9 mouse cellular contexts compared by ENCODE assay signal in the genomic region with DNA sequence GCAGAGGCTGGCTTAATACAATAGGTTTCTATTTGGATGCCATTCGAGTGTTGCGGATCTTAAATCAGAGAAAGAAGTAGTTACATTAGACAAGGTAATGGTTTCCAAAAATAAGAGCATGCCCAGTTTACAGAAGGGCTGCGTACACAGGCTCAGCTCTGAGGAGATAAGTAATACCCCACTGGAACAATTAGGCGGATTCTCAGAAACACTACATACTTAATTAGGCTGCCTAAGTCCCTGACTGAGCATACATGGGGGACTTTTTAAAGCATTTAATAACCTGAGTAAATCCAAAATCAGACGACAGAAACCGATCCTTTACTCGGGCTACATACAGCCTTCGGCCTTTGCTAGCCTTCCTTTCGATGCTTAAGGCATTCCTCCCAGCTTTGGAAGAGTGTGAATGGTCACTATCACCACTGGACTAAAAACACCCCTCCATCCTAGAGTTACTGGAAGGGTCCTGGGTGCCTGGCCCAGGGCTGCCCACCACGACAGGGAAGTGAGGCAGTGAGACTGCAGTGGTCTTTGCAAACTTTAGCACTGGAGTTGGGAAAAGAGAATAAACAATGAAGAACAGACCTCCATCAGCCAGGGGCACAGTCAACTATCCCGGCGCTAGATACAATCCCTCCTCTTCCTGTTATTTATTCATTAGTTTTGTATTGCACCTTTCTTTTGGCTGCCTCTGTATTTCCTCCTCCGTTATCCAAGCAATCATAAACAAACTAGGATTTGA. TPM values are rescaled to one million over a fixed set of nuclear protein-coding genes. Genes with fewer than 3 reads are reported as not detected.
DNase-seq lines count a peak whose midpoint lies in the region; ATAC-seq and TF ChIP-seq lines count a peak whose summit lies in the region.
"Had no signal": no experiment of that assay in that cellular context is flagged by ENCODE, and none has a peak within 500 bp of the region (broad histone marks: within the 10 kb centered on the region; RNA-seq: fewer than 3 reads in every experiment).

No protein-coding gene starts in this region.

- peak; percentile 5 for DNase-seq in kidney, postnatal 0 days (ENCODE audit: low spot score)
- DNase-seq in kidney, adult 8-10 months = no peak
- no peak for DNase-seq in limb, embryonic 10.5 days (ENCODE audit: low spot score)
- peak; percentile 26 for DNase-seq in retina, embryonic 14.5 days (ENCODE audit: low spot score)
- no peak for DNase-seq in right cerebral cortex, adult 18-20 months
- DNase-seq in urinary bladder, adult 2 months (ENCODE audit: low spot score) = no peak
- DNase-seq in left cerebral cortex, postnatal 14 days (ENCODE audit: low spot score in 2 of 2) = no peak
- DNase-seq: thymus, postnatal 4 days had no signal

- H3K4me3 ChIP-seq in kidney, postnatal 0 days (replicated peaks; ENCODE audit: low read depth, low read length) = peak overlapping the region; percentile 77
- H3K4me3 ChIP-seq in forebrain, embryonic 13.5 days = peak overlapping the region; percentile 87
- peak overlapping the region; percentile 76 for H3K4me3 ChIP-seq in limb, embryonic 10.5 days

- H3K36me3 ChIP-seq in kidney, postnatal 0 days (ENCODE audit: insufficient read depth, low read length) = no peaks in the 10 kb centered on the region
- no peaks in the 10 kb centered on the region for H3K36me3 ChIP-seq in forebrain, embryonic 13.5 days (ENCODE audit: poor library complexity, severe bottlenecking)
- H3K36me3 ChIP-seq in limb, embryonic 10.5 days = no peaks in the 10 kb centered on the region

- no peaks in the 10 kb centered on the region for H3K27me3 ChIP-seq in kidney, postnatal 0 days (ENCODE audit: insufficient read depth, low read length)
- no peaks in the 10 kb centered on the region for H3K27me3 ChIP-seq in forebrain, embryonic 13.5 days
- H3K27me3 ChIP-seq in limb, embryonic 10.5 days (ENCODE audit: low read depth, poor library complexity, severe bottlenecking) = peaks cover 49% of the 10 kb centered on the region

- 29% methylated on average over 13 of the region's 13 CpGs for WGBS in kidney, postnatal 0 days
- 2% methylated on average over 13 of the region's 13 CpGs for WGBS in forebrain, embryonic 13.5 days
- 52% methylated on average over 13 of the region's 13 CpGs for WGBS in limb, embryonic 10.5 days

- peak overlapping the region; percentile 86 for H3K9ac ChIP-seq in kidney, postnatal 0 days (ENCODE audit: low read depth, low read length)
- peak overlapping the region; percentile 98 for H3K9ac ChIP-seq in forebrain, embryonic 13.5 days

- H3K27ac ChIP-seq in kidney, postnatal 0 days = no peak overlapping the region
- peak overlapping the region; percentile 98 for H3K27ac ChIP-seq in forebrain, embryonic 13.5 days
- H3K27ac ChIP-seq in limb, embryonic 10.5 days = no peak overlapping the region

- ATAC-seq in kidney, postnatal 0 days (replicated peaks; ENCODE audit: low FRiP score, low read depth) = no peak
- no peak for ATAC-seq in forebrain, embryonic 13.5 days

- 0 out of 2 replicates have a peak, but pooled peaks cover 3% of the 10 kb centered on the region for H3K4me1 ChIP-seq in kidney, postnatal 0 days (replicated peaks; ENCODE audit: insufficient read depth, low read length)
- H3K4me1 ChIP-seq in forebrain, embryonic 13.5 days = peaks cover 43% of the 10 kb centered on the region
- H3K4me1 ChIP-seq in limb, embryonic 10.5 days = peaks cover 26% of the 10 kb centered on the region

- TF ChIP-seq CTCF in kidney, postnatal 0 days (IDR thresholded peaks at IDR 0.05; ENCODE audit: low read depth) = no peak

- intact Hi-C loops in left cerebral cortex, postnatal 14 days (cut with DNase I) = loop anchor here (2.0 to 10.0 kb wide), 3 partner anchors 148 to 344 kb away; no protein-coding TSS in a partner anchor

- H3K9me3 ChIP-seq in kidney, postnatal 0 days (replicated peaks; ENCODE audit: low read length) = no peaks in the 10 kb centered on the region
- H3K9me3 ChIP-seq in forebrain, embryonic 13.5 days (replicated peaks) = no peaks in the 10 kb centered on the region
- H3K9me3 ChIP-seq in limb, embryonic 10.5 days (replicated peaks) = no peaks in the 10 kb centered on the region

- H3K4me2 ChIP-seq in kidney, postnatal 0 days (ENCODE audit: low read length) = peak overlapping the region; percentile 88
- H3K4me2 ChIP-seq in forebrain, embryonic 13.5 days = peak overlapping the region; percentile 81

RNA-seq across cellular contexts. Expression of a gene that starts 1.8 kb away (rescaled TPM):
- 17.9 and 20.7 TPM in 2 replicates for polyA plus RNA-seq in kidney, postnatal 0 days (2015; fragmentation: Nextera tagmentation; extraction: Ambion mirVana)
- 25.8 and 27.6 TPM in 2 replicates for polyA plus RNA-seq in forebrain, embryonic 13.5 days (2015; fragmentation: Nextera tagmentation; extraction: Ambion mirVana)
- 4.4 and 4.6 TPM in 2 replicates for polyA plus RNA-seq in limb, embryonic 10.5 days (2016; fragmentation: Nextera tagmentation; extraction: Ambion mirVana)
- polyA plus RNA-seq in urinary bladder, adult 2 months (2012; rRNA removed) = 0.43 and 0.57 TPM in 2 replicates
- 10 to 100 TPM; 18.3 to 18.5 TPM for total RNA-seq in left cerebral cortex, postnatal 14 days (2021)

Comparison
In these comparisons a context has a peak if more than half of its experiments do, and no peak if none do; other contexts are left out.
1. DNase-seq: peak in kidney, postnatal 0 days (single experiment) and retina, embryonic 14.5 days (single experiment); none in kidney, adult 8-10 months (0 of 2), limb, embryonic 10.5 days (single experiment), right cerebral cortex, adult 18-20 months (single experiment), urinary bladder, adult 2 months (single experiment) and left cerebral cortex, postnatal 14 days (0 of 2).
2. Peak in every context shown above with its lines, with median percentiles within 50 percentile points of each other: H3K4me3 ChIP-seq.